Mouse (Mus musculus): ENCODE data around the gene Krt81.

- TF ChIP-seq POLR2A (IDR thresholded peaks at IDR 0.05; ENCODE audit: low read depth, low read length) = no peak
- TF ChIP-seq CTCF (IDR thresholded peaks at IDR 0.05; ENCODE audit: extremely low read depth, insufficient read length, insufficient replicate concordance, low read depth, low read length) = no peak
These were observed at the start of gene Krt81 for GRCm38 (mm10) chr15:101463651-101464050.

Data from small intestine, adult 2 months (tissue).